Mouse (Mus musculus) forebrain, embryonic 16.5 days (tissue): ENCODE results near the gene Bcl2l12. TPM values are rescaled to one million over a fixed set of nuclear protein-coding genes. Genes with fewer than 3 reads are reported as not detected.

Source experiments
- ATAC-seq: fragments of 200-750 bp; cut with Nextera tagmentation; 2 replicates; pipeline ENCODE4 v1.8.0; 2017; ENCODE audit warnings: mild to moderate bottlenecking, moderate library complexity
- H3K27ac ChIP-seq: fragments of 300-500 bp; sonication (generic); 2 replicates; pipeline ENCODE4 v1.5.1; 2014; ENCODE audit warnings: low read length, control low read depth
- H3K27me3 ChIP-seq: fragments of 300-500 bp; sonication (generic); replicated peaks from 2 replicates; pipeline ENCODE4 v1.6.1; 2014; ENCODE audit warnings: low read length; ENCODE audit not compliant: control insufficient read depth, insufficient read depth
- H3K36me3 ChIP-seq: fragments of 300-500 bp; sonication (generic); 2 replicates; pipeline ENCODE4 v1.6.1; 2014; ENCODE audit not compliant: control insufficient read depth, insufficient read depth
- H3K4me1 ChIP-seq: fragments of 300-500 bp; sonication (generic); replicated peaks from 2 replicates; pipeline ENCODE4 v1.6.1; 2014; ENCODE audit warnings: low read length; ENCODE audit not compliant: control insufficient read depth, insufficient read depth
- H3K4me2 ChIP-seq: fragments of 300-500 bp; sonication (generic); 2 replicates; pipeline ENCODE4 v1.6.1; 2014; ENCODE audit warnings: mild to moderate bottlenecking, low read length, control low read depth
- H3K4me3 ChIP-seq: fragments of 300-500 bp; sonication (generic); replicated peaks from 2 replicates; pipeline ENCODE4 v1.5.1; 2014; ENCODE audit warnings: mild to moderate bottlenecking, low read length, control low read depth
- H3K9ac ChIP-seq: fragments of 300-500 bp; sonication (generic); replicated peaks from 2 replicates; pipeline ENCODE4 v1.6.1; 2014; ENCODE audit warnings: low read depth, low read length, control low read depth
- H3K9me3 ChIP-seq: fragments of 300-500 bp; sonication (generic); 2 replicates; pipeline ENCODE4 v1.6.1; 2016; ENCODE audit warnings: low read length; ENCODE audit not compliant: control insufficient read depth
- WGBS: fragments of 180-500 bp; shearing (Covaris S2); extraction: QIAGEN DNeasy Blood & Tissue Kit; methylation state at CpG from one replicate; pipeline ENCODE4 v1.1.7; 2014; 5-methylcytosine and 5-hydroxymethylcytosine counted together
- microRNA-seq: library from miRNA; unstranded; fragments of <30 nt; microRNA quantifications from one replicate; pipeline ENCODE4, GENCODE M21; 2017
- polyA plus RNA-seq: library from polyadenylated mRNA; unstranded; fragments of >200 nt; fragmentation: Nextera tagmentation; extraction: Ambion mirVana; gene quantifications from 2 replicates; pipeline ENCODE4 v1.2.1, GENCODE M21; 2015

Gene Bcl2l12
- polyA plus RNA-seq, 1 experiment from 2014 or later = 15.3 TPM

DNA sequence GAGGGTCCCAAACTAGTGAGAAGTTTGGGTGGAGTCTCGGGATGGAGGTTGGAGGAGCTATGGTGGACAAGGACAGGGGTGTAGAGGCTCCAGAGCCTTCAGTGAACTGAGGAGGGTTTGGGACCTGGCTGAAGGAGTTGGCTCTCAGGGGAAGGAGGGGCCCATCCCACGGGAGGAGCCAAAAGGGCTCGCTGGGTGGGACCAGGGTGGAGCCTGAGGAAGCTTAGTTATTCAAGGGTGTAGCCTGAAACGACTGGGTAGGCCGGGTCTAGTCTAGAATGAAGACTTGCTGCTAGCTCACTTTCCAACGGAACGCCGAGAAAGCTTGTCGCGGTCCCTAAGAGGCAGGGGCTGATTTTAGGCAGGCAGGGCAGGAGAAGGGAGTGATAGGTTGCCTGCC lies 46.6 kb downstream of the Bcl2l12 start:
- peak overlapping the region; percentile 66; the same call in 1 of the 2 replicates for H3K9ac ChIP-seq
- 0% methylated on average over 10 of the region's 10 CpGs for WGBS
- H3K4me3 ChIP-seq = peak overlapping the region; percentile 50

DNA sequence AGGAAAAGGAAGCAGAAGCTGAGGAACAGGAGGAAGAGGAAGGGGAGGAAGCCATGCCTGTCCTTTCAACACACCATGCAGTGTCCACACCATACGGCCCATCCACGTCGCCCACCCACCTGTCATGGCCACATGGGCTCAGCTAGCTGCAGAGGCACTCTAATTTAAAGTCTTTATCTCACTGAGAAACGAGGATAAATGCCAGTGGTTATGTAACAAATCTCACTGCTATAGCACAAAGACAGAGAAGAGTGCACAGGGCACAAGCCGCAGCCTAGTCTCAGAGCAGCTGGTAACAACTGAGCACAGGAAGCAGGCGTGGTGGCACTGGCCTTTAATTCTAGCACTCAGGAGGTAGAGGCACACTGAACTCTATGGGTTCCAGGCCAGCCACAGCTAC lies 48.6 kb downstream of the Bcl2l12 start:
- WGBS = 75% methylated on average over 6 of the region's 6 CpGs
- Histone ChIP-seq H3K36me3 (no peaks in the 10 kb centered on the region), H3K9ac (no peak overlapping the region), H3K4me2 (no peak overlapping the region), H3K4me3 (no peak overlapping the region), H3K27me3 (peaks cover 28% of the 10 kb centered on the region), H3K4me1 (peaks cover 8% of the 10 kb centered on the region), H3K27ac (no peak overlapping the region), H3K9me3 (no peaks in the 10 kb centered on the region)
- no peak for ATAC-seq

More for the DNA sequence above, 46.6 kb downstream of the Bcl2l12 start:
- peak; percentile 31; the same call in 1 of the 2 replicates for ATAC-seq
- no peaks in the 10 kb centered on the region for H3K36me3 ChIP-seq
- H3K9me3 ChIP-seq = no peaks in the 10 kb centered on the region
- no peak overlapping the region for H3K27ac ChIP-seq
- peak overlapping the region; percentile 77 for H3K4me2 ChIP-seq
- peaks cover 8% of the 10 kb centered on the region for H3K4me1 ChIP-seq
- peaks cover 28% of the 10 kb centered on the region for H3K27me3 ChIP-seq

DNA sequence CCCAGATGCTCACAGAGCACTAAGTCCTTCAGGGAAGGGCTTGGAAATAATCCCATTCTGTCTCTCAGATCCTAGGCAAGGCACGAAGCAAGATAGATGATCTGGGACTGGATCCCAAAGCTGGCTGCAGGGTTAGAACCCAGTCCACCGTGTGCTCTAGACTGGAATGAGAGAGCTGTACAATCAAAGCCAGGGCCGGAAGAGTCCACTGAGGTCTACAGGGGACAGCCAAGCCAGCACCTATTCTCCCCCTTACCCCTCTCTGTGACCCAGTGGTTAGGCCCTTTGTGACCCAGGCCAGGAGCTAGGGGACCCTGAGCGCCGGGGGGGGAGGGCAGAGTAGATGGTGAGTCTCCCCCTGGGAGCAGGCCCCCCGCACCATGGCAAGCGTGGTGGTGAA lies 55.6 kb downstream of the Bcl2l12 start, which contains the start of gene Tsks:
Gene Tsks (plus strand): TSS at position 301 of the 400 bp plus-strand sequence.
- no peaks in the 10 kb centered on the region for H3K27me3 ChIP-seq
- H3K4me2 ChIP-seq = no peak within 1 kb of the TSS
- H3K9me3 ChIP-seq = no peaks in the 10 kb centered on the region
- no peaks in the 10 kb centered on the region for H3K4me1 ChIP-seq
- H3K36me3 ChIP-seq = no peaks in the 10 kb centered on the region
- H3K9ac ChIP-seq = no peak within 1 kb of the TSS
- no peak for ATAC-seq
- no peak within 1 kb of the TSS for H3K27ac ChIP-seq
- no peak within 1 kb of the TSS for H3K4me3 ChIP-seq
- 78% methylated on average over 7 of the region's 7 CpGs for WGBS

Small RNAs within 50 kb of the gene (microRNA-seq; reads per million reads assigned to microRNA genes)
- gene Mir7054 = not detected

Other genes with a start within 250 kb of the Bcl2l12 start
- 1.1 and 1.8 TPM in 2 replicates for gene Zfp473, start 247.7 kb downstream of the Bcl2l12 start, polyA plus RNA-seq
- 53.9 and 56.1 TPM in 2 replicates for gene Nup62, start 182.6 kb downstream of the Bcl2l12 start, polyA plus RNA-seq
- 0.44 and 2.3 TPM in 2 replicates for gene Il4i1, start 182.3 kb downstream of the Bcl2l12 start, polyA plus RNA-seq
- gene Atf5, start 182.1 kb downstream of the Bcl2l12 start, polyA plus RNA-seq = 3.4 and 3.7 TPM in 2 replicates
- gene Akt1s1, start 149.7 kb downstream of the Bcl2l12 start, polyA plus RNA-seq = 103 and 110 TPM in 2 replicates
- 121 and 122 TPM in 2 replicates for gene Tbc1d17, start 149.6 kb downstream of the Bcl2l12 start, polyA plus RNA-seq
- gene Pnkp, start 141.6 kb downstream of the Bcl2l12 start, polyA plus RNA-seq = 29.4 and 32.6 TPM in 2 replicates
- gene Ptov1, start 128.9 kb downstream of the Bcl2l12 start, polyA plus RNA-seq = 551 and 582 TPM in 2 replicates
- 158 and 166 TPM in 2 replicates for gene Med25, start 106.0 kb downstream of the Bcl2l12 start, polyA plus RNA-seq
- gene Fuz, start 102.6 kb downstream of the Bcl2l12 start, polyA plus RNA-seq = 21.1 and 21.2 TPM in 2 replicates
- 111 and 113 TPM in 2 replicates for gene Ap2a1, start 69.2 kb downstream of the Bcl2l12 start, polyA plus RNA-seq
- 0.15 TPM in 1 of 2 replicates, not detected in the other for gene Tsks, start 55.5 kb downstream of the Bcl2l12 start, polyA plus RNA-seq
- gene Cpt1c, start 23.9 kb downstream of the Bcl2l12 start, polyA plus RNA-seq = 49.1 and 63.9 TPM in 2 replicates
- 646 and 707 TPM in 2 replicates for gene Prmt1, start 12.1 kb downstream of the Bcl2l12 start, polyA plus RNA-seq
- 56.2 and 60.6 TPM in 2 replicates for gene Irf3, start 1.1 kb downstream of the Bcl2l12 start, polyA plus RNA-seq
- gene Scaf1, start 17.7 kb upstream of the Bcl2l12 start, polyA plus RNA-seq = 42.1 and 44.3 TPM in 2 replicates
- gene Rras, start 19.2 kb upstream of the Bcl2l12 start, polyA plus RNA-seq = 10.1 and 12.0 TPM in 2 replicates
- 15.2 and 17.3 TPM in 2 replicates for gene Prr12, start 54.2 kb upstream of the Bcl2l12 start, polyA plus RNA-seq
- gene Nosip, start 63.7 kb upstream of the Bcl2l12 start, polyA plus RNA-seq = 60.8 and 65.7 TPM in 2 replicates
- 13.3 and 13.6 TPM in 2 replicates for gene Prrg2, start 64.0 kb upstream of the Bcl2l12 start, polyA plus RNA-seq
- 50.8 and 66.2 TPM in 2 replicates for gene Rcn3, start 93.5 kb upstream of the Bcl2l12 start, polyA plus RNA-seq
- gene Fcgrt, start 105.1 kb upstream of the Bcl2l12 start, polyA plus RNA-seq = 17.7 and 24.4 TPM in 2 replicates
- 860 and 958 TPM in 2 replicates for gene Rps11, start 125.7 kb upstream of the Bcl2l12 start, polyA plus RNA-seq
- gene Rpl13a, start 130.0 kb upstream of the Bcl2l12 start, polyA plus RNA-seq = 722 and 741 TPM in 2 replicates
- gene Gm45713, start 137.5 kb upstream of the Bcl2l12 start, polyA plus RNA-seq = not detected in 2 replicates
- 1.1 and 1.4 TPM in 2 replicates for gene Flt3l, start 137.7 kb upstream of the Bcl2l12 start, polyA plus RNA-seq
- gene Pih1d1, start 155.6 kb upstream of the Bcl2l12 start, polyA plus RNA-seq = 84.2 and 90.2 TPM in 2 replicates
- 19.3 and 20.9 TPM in 2 replicates for gene Aldh16a1, start 155.9 kb upstream of the Bcl2l12 start, polyA plus RNA-seq
- gene Slc17a7, start 165.2 kb upstream of the Bcl2l12 start, polyA plus RNA-seq = 20.1 and 22.8 TPM in 2 replicates
- 0.51 TPM in 1 of 2 replicates, not detected in the other for gene Gfy, start 180.9 kb upstream of the Bcl2l12 start, polyA plus RNA-seq
- gene Pth2, start 182.3 kb upstream of the Bcl2l12 start, polyA plus RNA-seq = 0.63 TPM in 1 of 2 replicates, not detected in the other
- gene Ccdc155, start 206.2 kb upstream of the Bcl2l12 start, polyA plus RNA-seq = 0.58 and 0.95 TPM in 2 replicates
- 1.1 and 2.2 TPM in 2 replicates for gene Dkkl1, start 213.4 kb upstream of the Bcl2l12 start, polyA plus RNA-seq
- 73.1 and 79.5 TPM in 2 replicates for gene Tead2, start 217.0 kb upstream of the Bcl2l12 start, polyA plus RNA-seq
- gene Cd37, start 240.4 kb upstream of the Bcl2l12 start, polyA plus RNA-seq = 1.5 and 1.6 TPM in 2 replicates
- 0.30 and 0.47 TPM in 2 replicates for gene Slc6a16, start 242.4 kb upstream of the Bcl2l12 start, polyA plus RNA-seq